8 mouse cellular contexts compared by ENCODE assay signal in genomic region chrX:129749102-129749501, GRCm38 (mm10). TPM values are rescaled to one million over a fixed set of nuclear protein-coding genes. Genes with fewer than 3 reads are reported as not detected.
DNase-seq lines count a peak whose midpoint lies in the region; ATAC-seq and TF ChIP-seq lines count a peak whose summit lies in the region.

No protein-coding gene starts in this region.

- H3K27ac ChIP-seq in layer of hippocampus, adult 2 months = peak overlapping the region; percentile 87; the same call in 1 of the 2 replicates
- H3K27ac ChIP-seq in embryonic facial prominence, embryonic 13.5 days = no peak overlapping the region
- H3K27ac ChIP-seq in intestine, embryonic 16.5 days (ENCODE audit: low read length) = no peak overlapping the region
- no peak overlapping the region for H3K27ac ChIP-seq in neural tube, embryonic 13.5 days (replicated peaks)

- no peak overlapping the region for H3K9ac ChIP-seq in embryonic facial prominence, embryonic 13.5 days
- no peak overlapping the region for H3K9ac ChIP-seq in intestine, embryonic 16.5 days (ENCODE audit: low read depth, low read length)
- H3K9ac ChIP-seq in neural tube, embryonic 13.5 days = no peak overlapping the region

- H3K36me3 ChIP-seq in embryonic facial prominence, embryonic 13.5 days = no peaks in the 10 kb centered on the region
- H3K36me3 ChIP-seq in intestine, embryonic 16.5 days (ENCODE audit: control insufficient read depth, insufficient read depth, low read length) = no peaks in the 10 kb centered on the region
- H3K36me3 ChIP-seq in neural tube, embryonic 13.5 days = no peaks in the 10 kb centered on the region

- TF ChIP-seq CTCF in layer of hippocampus, adult 2 months (conservative IDR thresholded peaks at IDR 0.05) = no peak

- H3K4me1 ChIP-seq in embryonic facial prominence, embryonic 13.5 days = no peaks in the 10 kb centered on the region
- H3K4me1 ChIP-seq in intestine, embryonic 16.5 days (ENCODE audit: control insufficient read depth, insufficient read depth, low read length) = no peaks in the 10 kb centered on the region
- H3K4me1 ChIP-seq in neural tube, embryonic 13.5 days (replicated peaks) = no peaks in the 10 kb centered on the region

- H3K9me3 ChIP-seq in embryonic facial prominence, embryonic 13.5 days = no peaks in the 10 kb centered on the region
- H3K9me3 ChIP-seq in intestine, embryonic 16.5 days (ENCODE audit: control insufficient read depth, low read length) = no peaks in the 10 kb centered on the region
- H3K9me3 ChIP-seq in neural tube, embryonic 13.5 days = no peaks in the 10 kb centered on the region

- WGBS in embryonic facial prominence, embryonic 13.5 days = 40% methylated on average over 1 of the region's 1 CpGs
- WGBS in intestine, embryonic 16.5 days = 20% methylated on average over 1 of the region's 1 CpGs
- WGBS in neural tube, embryonic 13.5 days = 0% methylated on average over 1 of the region's 1 CpGs

- H3K4me3 ChIP-seq in layer of hippocampus, adult 2 months = peak overlapping the region; percentile 67
- peak overlapping the region; percentile 56 for H3K4me3 ChIP-seq in embryonic facial prominence, embryonic 13.5 days
- peak overlapping the region; percentile 61 for H3K4me3 ChIP-seq in intestine, embryonic 16.5 days (ENCODE audit: low read length)
- peak overlapping the region; percentile 55 for H3K4me3 ChIP-seq in neural tube, embryonic 13.5 days

- no peak for ATAC-seq in embryonic facial prominence, embryonic 13.5 days (ENCODE audit: insufficient number of reproducible peaks, insufficient read depth, low FRiP score, low TSS enrichment, low read depth)
- ATAC-seq in intestine, embryonic 16.5 days = peak; percentile 25; the same call in 1 of the 2 replicates
- ATAC-seq in neural tube, embryonic 13.5 days (ENCODE audit: low read depth) = peak; percentile 52; the same call in 1 of the 2 replicates

- no peak for DNase-seq in layer of hippocampus, adult 2 months (ENCODE audit: low spot score in 2 of 2)
- no peak for DNase-seq in layer of hippocampus, adult 8-10 months (ENCODE audit: low spot score in 2 of 2)
- no peak for DNase-seq in B cell, adult 2 months
- no peak for DNase-seq in urinary bladder, postnatal 25 days (ENCODE audit: low spot score)
- DNase-seq in right cerebral cortex, postnatal 4 days = no peak

- peak overlapping the region; percentile 55 for H3K4me2 ChIP-seq in embryonic facial prominence, embryonic 13.5 days
- peak overlapping the region; percentile 37; the same call in 1 of the 2 replicates for H3K4me2 ChIP-seq in intestine, embryonic 16.5 days (ENCODE audit: low read depth, low read length)
- peak overlapping the region; percentile 60 for H3K4me2 ChIP-seq in neural tube, embryonic 13.5 days

- no peaks in the 10 kb centered on the region for H3K27me3 ChIP-seq in embryonic facial prominence, embryonic 13.5 days
- H3K27me3 ChIP-seq in intestine, embryonic 16.5 days (replicated peaks; ENCODE audit: control insufficient read depth, insufficient read depth, low read length) = no peaks in the 10 kb centered on the region
- H3K27me3 ChIP-seq in neural tube, embryonic 13.5 days = no peaks in the 10 kb centered on the region

RNA-seq across cellular contexts. Expression of gene Diaph2, which starts 0.4 kb away (rescaled TPM):
- total RNA-seq in layer of hippocampus, adult 2 months (2021) = 10 to 100 TPM; 25.8 to 30.5 TPM
- 10 to 100 TPM; 23.1 to 28.6 (median 26.1) TPM for total RNA-seq in layer of hippocampus, adult 8-10 months (2022)
- polyA plus RNA-seq in embryonic facial prominence, embryonic 13.5 days (2015; fragmentation: Nextera tagmentation; extraction: Ambion mirVana) = 7.1 TPM in 2 replicates
- 2.4 and 2.5 TPM in 2 replicates for polyA plus RNA-seq in intestine, embryonic 16.5 days (2015; fragmentation: Nextera tagmentation; extraction: Ambion mirVana)
- 2.8 and 3.5 TPM in 2 replicates for polyA plus RNA-seq in neural tube, embryonic 13.5 days (2015; fragmentation: Nextera tagmentation; extraction: Ambion mirVana)
